Mouse (Mus musculus): Measurements from ENCODE around the gene Dgkk. TPM values are rescaled to one million over a fixed set of nuclear protein-coding genes. Genes with fewer than 3 reads are reported as not detected.
A peak's percentile ranks its signal among the peaks of the same experiment; 100 is the strongest.

Dgkk gene
- polyA plus RNA-seq, 1 experiment from 2014 or later = not detected

DNA sequence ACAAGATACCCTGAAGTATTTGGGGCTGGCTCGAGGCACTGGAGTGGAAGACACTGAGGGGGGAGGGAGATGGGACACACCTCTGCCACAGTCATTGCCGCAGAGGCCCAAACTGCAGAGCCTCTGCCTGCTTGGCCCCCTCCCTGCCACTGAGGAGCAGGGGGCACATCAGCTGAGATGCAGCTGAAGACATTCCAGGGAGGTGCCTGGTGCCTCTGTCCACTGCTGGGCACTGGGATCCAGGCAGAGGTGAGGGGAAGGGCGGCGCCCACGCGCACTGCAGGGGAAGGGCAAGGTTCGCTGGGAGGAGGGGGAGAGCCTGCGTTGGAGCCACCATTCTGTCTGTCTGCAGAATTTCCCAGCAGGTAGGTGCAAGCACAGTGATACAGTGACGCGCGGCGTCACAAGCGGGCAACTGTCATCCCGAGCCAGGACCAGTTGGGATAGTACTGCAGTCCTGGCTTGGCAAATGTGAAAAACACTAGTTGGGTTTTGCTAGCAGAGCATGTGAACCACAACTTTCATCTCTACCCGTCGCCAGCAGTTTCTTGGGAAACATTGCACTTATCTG lies 948 bp downstream of the Dgkk start:
- H3K4me3 ChIP-seq (ENCODE audit: low read depth, low read length) = no peak overlapping the region
- ATAC-seq = no peak
- H3K4me2 ChIP-seq (ENCODE audit: low read depth, low read length) = no peak overlapping the region
- 20% methylated on average over 16 of the region's 16 CpGs for WGBS (ENCODE audit: insufficient replicate concordance)
- H3K9ac ChIP-seq (replicated peaks) = no peak overlapping the region
- no peaks in the 10 kb centered on the region for H3K9me3 ChIP-seq (ENCODE audit: low read length)
- H3K27me3 ChIP-seq (ENCODE audit: insufficient read depth, low read length) = 0 out of 2 replicates have a peak, but pooled peaks cover 23% of the 10 kb centered on the region
- TF ChIP-seq CTCF (IDR thresholded peaks at IDR 0.05; ENCODE audit: low read depth) (no peak), EP300 (IDR thresholded peaks at IDR 0.05; ENCODE audit: low read depth) (no peak)
- DNase-seq = no peak
- H3K27ac ChIP-seq (ENCODE audit: low read depth) = no peak overlapping the region
- H3K4me1 ChIP-seq (ENCODE audit: insufficient read depth) = no peaks in the 10 kb centered on the region
- no peaks in the 10 kb centered on the region for H3K36me3 ChIP-seq (replicated peaks; ENCODE audit: insufficient read depth, low read length)

DNA sequence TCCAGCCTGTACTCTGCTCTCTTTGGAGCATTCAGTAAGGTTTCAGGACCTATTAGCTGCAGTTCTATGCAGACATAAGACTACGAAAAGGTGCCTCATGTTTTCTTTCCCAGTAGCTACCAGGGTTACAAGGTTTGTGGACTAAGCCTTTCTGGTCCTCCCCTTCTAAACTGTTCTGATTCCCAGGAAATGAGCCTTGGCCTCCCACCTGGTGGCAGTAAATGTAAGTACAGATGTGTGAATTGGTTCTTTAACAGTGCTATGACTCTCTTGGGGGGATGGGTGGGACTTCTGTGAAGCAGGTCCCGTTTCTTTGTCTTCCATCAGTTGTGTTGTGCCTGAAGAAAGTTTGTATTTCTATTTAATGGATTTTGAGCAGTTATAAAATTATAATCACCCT lies 53.4 kb downstream of the Dgkk start:
- Histone ChIP-seq H3K4me3 (ENCODE audit: low read depth, low read length) (no peak overlapping the region), H3K4me1 (ENCODE audit: insufficient read depth) (no peaks in the 10 kb centered on the region), H3K9me3 (ENCODE audit: low read length) (no peaks in the 10 kb centered on the region), H3K36me3 (replicated peaks; ENCODE audit: insufficient read depth, low read length) (no peaks in the 10 kb centered on the region), H3K27ac (ENCODE audit: low read depth) (no peak overlapping the region), H3K9ac (replicated peaks) (no peak overlapping the region), H3K4me2 (ENCODE audit: low read depth, low read length) (no peak overlapping the region), H3K27me3 (ENCODE audit: insufficient read depth, low read length) (no peaks in the 10 kb centered on the region)
- TF ChIP-seq EP300 (IDR thresholded peaks at IDR 0.05; ENCODE audit: low read depth) (no peak), CTCF (IDR thresholded peaks at IDR 0.05; ENCODE audit: low read depth) (peak; percentile 29; the same call in 1 of the 2 replicates)
- ATAC-seq = no peak
- DNase-seq = no peak
- 48% methylated on average over 2 of the region's 2 CpGs for WGBS (ENCODE audit: insufficient replicate concordance)

DNA sequence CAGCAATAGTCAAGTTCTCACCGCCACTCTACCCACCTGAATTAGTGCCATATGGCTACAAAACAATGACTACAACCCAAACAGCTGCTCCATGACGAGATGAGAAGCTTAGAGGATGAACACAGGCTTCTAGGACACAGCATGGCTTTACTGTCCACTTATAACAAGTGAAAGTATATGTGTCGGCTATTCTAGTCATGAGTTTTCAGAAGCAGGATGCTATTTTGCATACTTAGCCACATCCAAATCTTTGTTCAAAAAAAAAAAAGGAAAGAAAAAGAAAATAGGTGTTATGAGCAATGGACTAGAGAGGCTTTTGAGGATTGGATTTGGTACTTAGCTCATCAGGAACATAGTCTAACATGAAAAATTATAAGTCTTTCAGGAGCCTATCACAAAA lies 74.4 kb downstream of the Dgkk start:
- Histone ChIP-seq H3K27ac (ENCODE audit: low read depth) (no peak overlapping the region), H3K36me3 (replicated peaks; ENCODE audit: insufficient read depth, low read length) (no peaks in the 10 kb centered on the region), H3K27me3 (ENCODE audit: insufficient read depth, low read length) (no peaks in the 10 kb centered on the region), H3K4me2 (ENCODE audit: low read depth, low read length) (no peak overlapping the region), H3K4me1 (ENCODE audit: insufficient read depth) (no peaks in the 10 kb centered on the region), H3K9ac (replicated peaks) (no peak overlapping the region), H3K9me3 (ENCODE audit: low read length) (no peaks in the 10 kb centered on the region), H3K4me3 (ENCODE audit: low read depth, low read length) (no peak overlapping the region)
- 63% methylated on average over 3 of the region's 3 CpGs for WGBS (ENCODE audit: insufficient replicate concordance)
- no peak for TF ChIP-seq EP300 (IDR thresholded peaks at IDR 0.05; ENCODE audit: low read depth)
- no peak for TF ChIP-seq CTCF (IDR thresholded peaks at IDR 0.05; ENCODE audit: low read depth)
- DNase-seq = no peak
- ATAC-seq = no peak

DNA sequence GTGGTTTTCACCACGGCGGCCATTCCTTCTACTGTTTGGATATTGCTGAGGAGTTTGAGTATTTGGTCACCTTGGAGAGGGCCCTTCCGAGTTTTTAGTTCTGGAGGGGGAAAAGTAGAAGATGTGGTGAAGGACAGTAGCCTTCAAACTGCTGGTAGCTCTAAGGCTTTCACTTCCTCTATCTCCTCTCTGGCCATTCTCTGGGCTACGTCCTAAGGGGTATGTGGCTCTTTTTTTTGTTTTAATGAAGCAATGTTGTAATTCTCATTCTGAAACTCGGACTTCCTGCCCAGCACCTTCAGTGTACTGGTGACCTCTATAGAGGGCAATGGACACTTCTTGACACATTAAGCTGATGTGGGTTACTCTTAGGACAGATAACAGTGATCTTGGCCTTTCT lies 75.0 kb downstream of the Dgkk start:
- Histone ChIP-seq H3K4me3 (ENCODE audit: low read depth, low read length) (no peak overlapping the region), H3K27me3 (ENCODE audit: insufficient read depth, low read length) (no peaks in the 10 kb centered on the region), H3K9me3 (ENCODE audit: low read length) (no peaks in the 10 kb centered on the region), H3K4me1 (ENCODE audit: insufficient read depth) (no peaks in the 10 kb centered on the region), H3K4me2 (ENCODE audit: low read depth, low read length) (no peak overlapping the region), H3K9ac (replicated peaks) (no peak overlapping the region), H3K27ac (ENCODE audit: low read depth) (no peak overlapping the region), H3K36me3 (replicated peaks; ENCODE audit: insufficient read depth, low read length) (no peaks in the 10 kb centered on the region)
- DNase-seq (no peak), ATAC-seq (no peak)
- TF ChIP-seq CTCF (IDR thresholded peaks at IDR 0.05; ENCODE audit: low read depth) (no peak), EP300 (IDR thresholded peaks at IDR 0.05; ENCODE audit: low read depth) (no peak)
- WGBS (ENCODE audit: insufficient replicate concordance) = 62% methylated on average over 5 of the region's 5 CpGs

DNA sequence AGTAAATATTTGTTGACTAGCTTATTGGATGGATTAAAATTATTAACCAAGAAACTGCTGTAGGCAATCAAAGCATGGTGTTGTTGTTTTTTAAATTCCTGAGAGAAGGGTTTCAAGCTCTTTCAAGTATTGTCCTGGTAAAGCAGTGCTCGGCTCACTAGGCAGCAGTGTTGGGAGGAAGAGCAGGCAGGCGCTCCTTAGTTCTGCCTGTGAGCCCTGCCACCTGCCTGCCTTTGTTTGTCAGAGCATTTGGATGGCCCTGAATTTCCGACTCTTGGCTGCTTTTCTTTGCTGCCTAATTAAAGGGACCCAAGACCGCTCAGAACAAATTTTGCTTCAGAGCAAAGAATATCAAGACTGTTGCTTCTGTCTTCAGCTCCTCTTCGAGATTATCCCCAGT lies 114.8 kb downstream of the Dgkk start:
- Histone ChIP-seq H3K4me2 (ENCODE audit: low read depth, low read length) (no peak overlapping the region), H3K27ac (ENCODE audit: low read depth) (no peak overlapping the region), H3K36me3 (replicated peaks; ENCODE audit: insufficient read depth, low read length) (no peaks in the 10 kb centered on the region), H3K27me3 (ENCODE audit: insufficient read depth, low read length) (no peaks in the 10 kb centered on the region), H3K9ac (replicated peaks) (no peak overlapping the region), H3K4me3 (ENCODE audit: low read depth, low read length) (no peak overlapping the region), H3K9me3 (ENCODE audit: low read length) (no peaks in the 10 kb centered on the region), H3K4me1 (ENCODE audit: insufficient read depth) (no peaks in the 10 kb centered on the region)
- DNase-seq (no peak), ATAC-seq (no peak)
- TF ChIP-seq EP300 (IDR thresholded peaks at IDR 0.05; ENCODE audit: low read depth) (no peak), CTCF (IDR thresholded peaks at IDR 0.05; ENCODE audit: low read depth) (no peak)
- WGBS (ENCODE audit: insufficient replicate concordance) = 43% methylated on average over 5 of the region's 5 CpGs

DNA sequence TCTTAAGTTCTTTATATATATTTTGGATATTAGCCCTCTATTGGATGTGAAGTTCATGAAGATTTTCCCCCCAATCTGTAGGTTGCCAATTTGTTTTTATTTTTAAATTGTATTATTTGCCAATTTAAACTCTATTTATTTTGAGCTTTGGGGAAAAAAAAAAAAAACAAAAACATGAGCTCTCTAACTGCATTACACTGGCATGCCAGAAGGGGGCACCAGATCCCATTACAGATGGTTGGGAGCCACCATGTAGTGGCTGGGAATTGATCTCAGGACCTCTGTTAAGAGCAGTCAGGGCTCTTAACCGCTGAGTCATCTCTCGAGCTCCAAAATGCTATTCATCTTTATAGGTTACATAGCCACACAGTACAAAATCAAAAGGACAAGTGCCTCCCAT lies 131.9 kb downstream of the Dgkk start:
- Histone ChIP-seq H3K9me3 (ENCODE audit: low read length) (no peaks in the 10 kb centered on the region), H3K27ac (ENCODE audit: low read depth) (no peak overlapping the region), H3K4me1 (ENCODE audit: insufficient read depth) (no peaks in the 10 kb centered on the region), H3K4me3 (ENCODE audit: low read depth, low read length) (no peak overlapping the region), H3K4me2 (ENCODE audit: low read depth, low read length) (no peak overlapping the region), H3K9ac (replicated peaks) (no peak overlapping the region), H3K36me3 (replicated peaks; ENCODE audit: insufficient read depth, low read length) (no peaks in the 10 kb centered on the region), H3K27me3 (ENCODE audit: insufficient read depth, low read length) (no peaks in the 10 kb centered on the region)
- 79% methylated on average over 2 of the region's 2 CpGs for WGBS (ENCODE audit: insufficient replicate concordance)
- no peak for ATAC-seq
- TF ChIP-seq EP300 (IDR thresholded peaks at IDR 0.05; ENCODE audit: low read depth) = no peak
- TF ChIP-seq CTCF (IDR thresholded peaks at IDR 0.05; ENCODE audit: low read depth) = peak; percentile 27; the same call in 1 of the 2 replicates
- no peak for DNase-seq

DNA sequence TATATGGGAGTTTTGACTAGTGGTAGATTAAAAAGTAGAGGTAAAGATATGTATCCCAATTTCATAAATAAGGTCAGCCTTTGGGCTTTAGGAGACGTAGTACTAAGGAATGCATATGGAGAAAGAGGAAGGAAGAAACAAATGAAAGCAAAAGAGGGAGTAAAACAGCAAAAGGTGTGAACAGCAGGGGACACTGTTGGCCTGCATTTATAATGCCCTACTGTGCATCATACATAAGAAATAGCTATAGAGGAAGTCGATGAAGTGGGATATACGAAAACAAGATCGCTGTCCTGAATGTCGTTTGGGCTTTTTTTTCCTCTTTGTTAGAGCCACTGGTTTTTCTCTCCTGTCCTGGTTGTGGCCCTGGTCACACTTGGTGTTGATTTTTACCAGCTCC lies 143.1 kb downstream of the Dgkk start:
- Histone ChIP-seq H3K9ac (replicated peaks) (no peak overlapping the region), H3K27ac (ENCODE audit: low read depth) (no peak overlapping the region), H3K4me1 (ENCODE audit: insufficient read depth) (no peaks in the 10 kb centered on the region), H3K4me3 (ENCODE audit: low read depth, low read length) (no peak overlapping the region), H3K9me3 (ENCODE audit: low read length) (no peaks in the 10 kb centered on the region), H3K36me3 (replicated peaks; ENCODE audit: insufficient read depth, low read length) (no peaks in the 10 kb centered on the region), H3K4me2 (ENCODE audit: low read depth, low read length) (no peak overlapping the region), H3K27me3 (ENCODE audit: insufficient read depth, low read length) (no peaks in the 10 kb centered on the region)
- ATAC-seq (no peak), DNase-seq (peak; percentile 14)
- TF ChIP-seq EP300 (IDR thresholded peaks at IDR 0.05; ENCODE audit: low read depth) (no peak), CTCF (IDR thresholded peaks at IDR 0.05; ENCODE audit: low read depth) (peak; percentile 64)
- WGBS (ENCODE audit: insufficient replicate concordance) = 39% methylated on average over 5 of the region's 5 CpGs
